Mouse (Mus musculus): Measurements from ENCODE around the gene Gm49320. TPM values are rescaled to one million over a fixed set of nuclear protein-coding genes. Genes with fewer than 3 reads are reported as not detected.

Gm49320 gene
- total and polyA plus RNA-seq, 3 experiments = 2.0 TPM; not detected in 2

DNA sequence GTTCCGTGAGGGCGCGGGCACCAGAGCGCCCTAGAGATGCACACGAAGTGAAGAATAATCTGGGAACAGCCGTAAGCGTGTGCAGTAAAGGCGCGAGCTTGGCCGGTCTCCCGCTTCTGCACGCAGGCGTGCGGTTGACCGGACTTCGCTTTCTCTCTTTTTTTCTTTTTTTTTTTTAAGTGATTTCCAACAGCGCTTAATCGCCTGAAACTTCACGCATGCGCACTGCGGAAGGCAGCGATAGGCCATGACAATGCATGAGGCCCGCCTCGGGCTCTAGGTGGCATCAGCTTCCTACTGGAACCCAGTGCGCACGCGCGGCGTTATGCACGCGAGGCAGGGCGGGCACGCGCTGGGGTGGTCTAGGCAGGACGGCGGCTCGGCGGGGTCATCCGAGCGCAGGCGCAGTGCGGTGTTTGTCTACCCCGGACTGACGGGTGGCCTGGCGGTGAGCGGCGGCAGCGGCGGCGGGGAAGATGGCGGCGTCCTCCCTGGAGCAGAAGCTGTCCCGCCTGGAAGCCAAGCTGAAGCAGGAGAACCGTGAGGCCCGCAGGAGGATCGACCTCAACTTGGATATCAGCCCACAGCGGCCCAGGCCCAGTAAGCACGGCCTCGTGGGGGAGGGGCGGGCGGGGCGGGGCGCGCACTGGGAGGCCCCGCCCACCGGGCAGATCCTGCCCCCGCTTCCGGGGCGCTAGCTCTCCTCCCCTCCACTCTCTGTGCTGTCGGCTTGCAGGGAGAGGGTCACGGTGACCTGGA is at the start of gene Gm49320, which contains the start of gene Map2k7 (continued):
- TF ChIP-seq CHD2 (IDR thresholded peaks at IDR 0.05; ENCODE audit: low read length) = peak; percentile 43; the same call in 1 of the 2 replicates
- TF ChIP-seq SIN3A (IDR thresholded peaks at IDR 0.05; ENCODE audit: low read length) = peak; percentile 69; the same call in 1 of the 2 replicates
- TF ChIP-seq BHLHE40 (IDR thresholded peaks at IDR 0.05; ENCODE audit: borderline replicate concordance, low read depth, low read length) = peak; percentile 75; the same call in 1 of the 2 replicates
- TF ChIP-seq ZKSCAN1 (IDR thresholded peaks at IDR 0.05; ENCODE audit: low read depth, low read length) = no peak
- TF ChIP-seq MAFK (IDR thresholded peaks at IDR 0.05; ENCODE audit: borderline replicate concordance, low read depth, low read length) = no peak

DNA sequence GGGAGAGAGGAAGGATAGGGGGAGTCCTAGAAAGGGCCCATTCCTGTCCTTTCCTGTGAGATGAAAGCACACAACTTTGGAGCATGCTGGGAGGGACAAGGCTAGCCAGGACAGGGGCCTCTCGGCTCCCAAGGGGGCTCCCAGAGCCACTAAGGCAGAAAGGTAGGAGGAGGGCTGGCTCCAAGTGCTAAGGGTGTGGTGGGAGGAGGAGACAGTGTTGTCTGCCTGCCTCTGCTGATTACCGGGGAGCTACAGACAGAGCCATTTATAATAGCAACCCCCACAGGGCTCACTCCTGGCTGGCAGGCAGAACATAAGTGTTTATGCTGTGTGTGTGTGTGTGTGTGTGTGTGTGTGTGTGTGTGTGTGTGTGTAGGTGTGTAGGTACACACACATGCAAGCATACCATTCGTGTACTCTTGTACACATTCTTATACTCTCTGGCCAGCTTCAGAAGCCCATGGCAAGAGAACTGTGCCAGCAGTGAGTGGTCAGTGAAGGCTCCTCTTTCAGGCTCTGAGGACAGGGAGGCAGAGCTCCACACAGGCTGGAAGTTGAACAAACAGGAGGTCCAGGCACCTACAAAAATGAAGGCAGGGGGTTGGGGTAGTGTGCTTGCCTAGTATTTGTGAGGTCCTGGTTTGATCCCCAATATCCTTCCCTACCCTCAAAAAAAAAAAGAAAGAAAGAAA is 49.5 kb upstream of the Gm49320 start:
- H3K36me3 ChIP-seq (ENCODE audit: control insufficient read depth in 1 of 2, insufficient read depth in 2 of 2, low read length in 2 of 2) = no peaks in the 10 kb centered on the region
- H3K4me3 ChIP-seq (ENCODE audit: control insufficient read depth in 1 of 2, insufficient read depth in 1 of 2, low read depth in 2 of 2, low read length in 2 of 2) = no peak overlapping the region
- TF ChIP-seq CHD2 (IDR thresholded peaks at IDR 0.05; ENCODE audit: low read length) = no peak
- TF ChIP-seq KAT2A (conservative IDR thresholded peaks at IDR 0.05; ENCODE audit: low read depth, low read length) = no peak
- no peak for TF ChIP-seq E2F4 (IDR thresholded peaks at IDR 0.05; ENCODE audit: borderline replicate concordance, low read depth, low read length)
- TF ChIP-seq HCFC1 (IDR thresholded peaks at IDR 0.05; ENCODE audit: low read depth, low read length) = no peak
- TF ChIP-seq EP300 (IDR thresholded peaks at IDR 0.05; ENCODE audit: low read depth in 1 of 2, low read length in 2 of 2) = no peak
- no peak for TF ChIP-seq GABPA (IDR thresholded peaks at IDR 0.05; ENCODE audit: low read depth, low read length)
- TF ChIP-seq USF1 (IDR thresholded peaks at IDR 0.05; ENCODE audit: low read depth, low read length) = no peak
- TF ChIP-seq ZC3H11A (IDR thresholded peaks at IDR 0.05; ENCODE audit: low read depth, low read length) = no peak
- no peak for TF ChIP-seq GATA1 (IDR thresholded peaks at IDR 0.05; ENCODE audit: low read depth, low read length)
- no peak for TF ChIP-seq ELF1 (IDR thresholded peaks at IDR 0.05; ENCODE audit: low read depth, low read length)
- no peak for TF ChIP-seq TBP (IDR thresholded peaks at IDR 0.05; ENCODE audit: low read depth, low read length)
- no peak overlapping the region for H3K9ac ChIP-seq (ENCODE audit: control insufficient read depth, low read depth, low read length, poor library complexity, severe bottlenecking)
- H3K27ac ChIP-seq (ENCODE audit: control insufficient read depth, low read depth, low read length) = no peak overlapping the region
- DNase-seq (ENCODE audit: low read depth, low spot score) = peak; percentile 47
- no peaks in the 10 kb centered on the region for H3K27me3 ChIP-seq (ENCODE audit: control insufficient read depth in 1 of 2, insufficient read depth in 2 of 2, low read length in 2 of 2)
- no peaks in the 10 kb centered on the region; a peak in 1 of 4 replicates for H3K4me1 ChIP-seq (ENCODE audit: control insufficient read depth in 1 of 2, insufficient read depth in 2 of 2, low read length in 2 of 2)
- no peaks in the 10 kb centered on the region for H3K9me3 ChIP-seq (replicated peaks; ENCODE audit: insufficient read depth, low read length)
- no peaks in the 10 kb centered on the region for H3K79me2 ChIP-seq (ENCODE audit: control insufficient read depth, insufficient read depth, low read length, poor library complexity)

DNA sequence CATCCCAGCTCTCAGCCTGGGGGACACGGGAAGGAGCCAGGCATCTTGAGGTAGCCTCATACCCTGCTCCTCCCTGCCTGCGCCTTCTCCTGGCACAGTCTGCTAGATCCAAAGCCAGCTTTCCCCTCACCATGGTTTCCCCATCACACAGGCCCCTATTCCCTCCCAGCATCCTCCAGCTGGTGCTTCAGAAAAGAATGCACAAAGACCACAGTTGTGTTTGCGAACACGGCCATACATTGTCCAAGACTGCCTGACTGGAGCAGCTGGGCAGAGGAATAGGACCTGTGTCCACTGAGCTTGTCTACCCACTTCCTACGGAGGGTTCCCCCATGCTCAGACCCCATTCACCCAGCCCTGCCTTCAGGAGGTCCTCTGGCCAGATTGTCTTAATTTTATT is 46.4 kb upstream of the Gm49320 start:
- Histone ChIP-seq H3K27me3 (ENCODE audit: control insufficient read depth in 1 of 2, insufficient read depth in 2 of 2, low read length in 2 of 2) (no peaks in the 10 kb centered on the region), H3K9me3 (replicated peaks; ENCODE audit: insufficient read depth, low read length) (no peaks in the 10 kb centered on the region), H3K4me3 (ENCODE audit: control insufficient read depth in 1 of 2, insufficient read depth in 1 of 2, low read depth in 2 of 2, low read length in 2 of 2) (no peak overlapping the region), H3K36me3 (ENCODE audit: control insufficient read depth in 1 of 2, insufficient read depth in 2 of 2, low read length in 2 of 2) (no peaks in the 10 kb centered on the region), H3K79me2 (ENCODE audit: control insufficient read depth, insufficient read depth, low read length, poor library complexity) (no peaks in the 10 kb centered on the region), H3K27ac (ENCODE audit: control insufficient read depth, low read depth, low read length) (no peak overlapping the region), H3K9ac (ENCODE audit: control insufficient read depth, low read depth, low read length, poor library complexity, severe bottlenecking) (no peak overlapping the region), H3K4me1 (ENCODE audit: control insufficient read depth in 1 of 2, insufficient read depth in 2 of 2, low read length in 2 of 2) (no peaks in the 10 kb centered on the region; a peak in 1 of 4 replicates)
- DNase-seq (ENCODE audit: low read depth, low spot score) = no peak
- TF ChIP-seq RAD21 (IDR thresholded peaks at IDR 0.05; ENCODE audit: low read depth, low read length) = no peak
- no peak for TF ChIP-seq SMC3 (IDR thresholded peaks at IDR 0.05; ENCODE audit: low read depth, low read length)
- TF ChIP-seq MAFK (IDR thresholded peaks at IDR 0.05; ENCODE audit: borderline replicate concordance, low read depth, low read length) = no peak
- no peak for TF ChIP-seq SIN3A (IDR thresholded peaks at IDR 0.05; ENCODE audit: low read length)
- TF ChIP-seq RCOR1 (IDR thresholded peaks at IDR 0.05; ENCODE audit: low read depth, low read length) = no peak
- no peak for TF ChIP-seq NRF1 (IDR thresholded peaks at IDR 0.05; ENCODE audit: insufficient read depth, low read depth, low read length, poor library complexity, severe bottlenecking)
- TF ChIP-seq MAZ (IDR thresholded peaks at IDR 0.05; ENCODE audit: low read depth, low read length) = no peak
- TF ChIP-seq TAL1 (IDR thresholded peaks at IDR 0.05; ENCODE audit: low read length) = no peak
- no peak for TF ChIP-seq POLR2AphosphoS2 (IDR thresholded peaks at IDR 0.05; ENCODE audit: low read length)
- no peak for TF ChIP-seq POLR2AphosphoS5 (IDR thresholded peaks at IDR 0.05; ENCODE audit: borderline replicate concordance, low read depth, low read length)
- TF ChIP-seq MYB (IDR thresholded peaks at IDR 0.05; ENCODE audit: low read depth, low read length) = no peak
- no peak for TF ChIP-seq ZNF384 (IDR thresholded peaks at IDR 0.05; ENCODE audit: low read depth, low read length)
- TF ChIP-seq HCFC1 (IDR thresholded peaks at IDR 0.05; ENCODE audit: low read depth, low read length) = no peak
- TF ChIP-seq USF2 (IDR thresholded peaks at IDR 0.05; ENCODE audit: borderline replicate concordance in 1 of 2, insufficient read depth in 1 of 2, low read depth in 1 of 2, low read length in 2 of 2) = no peak
- no peak for TF ChIP-seq MYC (IDR thresholded peaks at IDR 0.05; ENCODE audit: low read depth, low read length)
- no peak for TF ChIP-seq E2F4 (IDR thresholded peaks at IDR 0.05; ENCODE audit: borderline replicate concordance, low read depth, low read length)
